Mouse (Mus musculus) ES-CJ7 (cell line): Measurements from ENCODE around the gene Stox2.
A peak's percentile ranks its signal among the peaks of the same experiment; 100 is the strongest.

Source experiments
- DNase-seq: peaks from one replicate; pipeline ENCODE4 v3.0.0; 2011; ENCODE audit warnings: low read depth, low spot score

Stox2 gene

DNA sequence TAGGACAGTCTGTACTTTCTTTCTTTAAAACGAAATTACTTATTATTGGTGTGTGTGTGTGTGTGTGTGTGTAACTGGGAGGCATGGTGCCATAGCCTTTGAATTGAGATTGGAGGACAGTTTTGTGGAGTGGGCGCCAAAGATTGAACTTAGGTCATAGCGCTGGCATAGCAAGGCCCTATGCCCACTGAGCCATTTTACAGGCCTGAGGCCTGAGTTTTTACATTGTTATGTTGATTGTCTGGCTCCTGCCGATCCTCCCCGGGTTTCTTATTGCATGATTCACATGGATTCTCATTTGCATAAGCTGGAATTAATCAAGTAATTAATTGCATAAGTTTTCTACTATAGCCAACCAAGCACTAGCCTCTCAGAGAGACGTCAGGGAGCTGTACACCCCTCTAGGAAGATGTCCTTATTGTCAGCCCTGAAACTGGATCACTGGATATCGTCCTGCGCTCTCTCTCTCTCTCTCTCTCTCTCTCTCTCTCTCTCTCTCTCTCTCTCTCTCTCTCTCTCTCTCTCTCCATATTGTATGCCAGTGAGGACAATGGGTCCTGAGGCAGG is 90.7 kb downstream of the Stox2 start:
- DNase-seq, result no peak

- DNase-seq, result no peak
Measured at GRCm38 (mm10) chr8:47354523-47355168, 91.5 kb downstream of the Stox2 start.

- no peak for DNase-seq
Measured at GRCm38 (mm10) chr8:47351914-47352701, 94.1 kb downstream of the Stox2 start.

- no peak for DNase-seq
Measured at GRCm38 (mm10) chr8:47349082-47349481, 97.1 kb downstream of the Stox2 start.

DNA sequence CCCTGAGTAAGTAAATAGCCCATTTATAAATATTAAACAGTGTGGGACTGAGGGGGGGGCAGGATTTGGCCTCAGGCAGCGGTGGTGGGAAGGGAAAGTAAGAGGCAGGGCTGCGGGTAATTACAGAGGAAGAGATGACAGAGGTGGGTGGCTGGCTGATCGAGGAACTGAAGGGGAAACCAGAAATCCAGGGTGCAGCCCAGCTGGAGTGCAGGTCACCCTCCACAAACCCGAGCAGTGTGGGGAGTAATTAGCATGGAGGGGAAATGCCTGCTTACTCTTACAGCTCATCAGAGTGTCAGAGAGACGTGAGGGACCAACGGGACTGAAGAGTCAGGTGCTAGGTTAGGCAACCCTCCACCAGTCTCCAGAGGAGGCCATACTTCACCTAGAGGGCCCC is 98.4 kb downstream of the Stox2 start:
- no peak for DNase-seq

DNA sequence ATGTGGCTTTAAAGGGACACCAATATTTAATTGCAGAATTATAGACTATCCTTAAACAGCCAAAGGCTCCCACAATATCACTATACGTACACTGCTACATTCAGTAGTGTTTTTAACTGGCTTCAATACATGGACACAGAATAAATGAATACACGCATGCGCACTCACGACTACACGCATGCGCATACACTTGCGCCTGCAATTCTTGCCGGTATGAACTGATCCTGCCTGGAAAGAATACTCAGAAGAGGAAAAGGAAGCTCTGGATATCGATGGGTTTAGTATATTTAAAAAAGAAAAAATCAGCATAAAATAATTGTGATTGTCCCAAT is 100.4 kb downstream of the Stox2 start:
- no peak for DNase-seq

DNA sequence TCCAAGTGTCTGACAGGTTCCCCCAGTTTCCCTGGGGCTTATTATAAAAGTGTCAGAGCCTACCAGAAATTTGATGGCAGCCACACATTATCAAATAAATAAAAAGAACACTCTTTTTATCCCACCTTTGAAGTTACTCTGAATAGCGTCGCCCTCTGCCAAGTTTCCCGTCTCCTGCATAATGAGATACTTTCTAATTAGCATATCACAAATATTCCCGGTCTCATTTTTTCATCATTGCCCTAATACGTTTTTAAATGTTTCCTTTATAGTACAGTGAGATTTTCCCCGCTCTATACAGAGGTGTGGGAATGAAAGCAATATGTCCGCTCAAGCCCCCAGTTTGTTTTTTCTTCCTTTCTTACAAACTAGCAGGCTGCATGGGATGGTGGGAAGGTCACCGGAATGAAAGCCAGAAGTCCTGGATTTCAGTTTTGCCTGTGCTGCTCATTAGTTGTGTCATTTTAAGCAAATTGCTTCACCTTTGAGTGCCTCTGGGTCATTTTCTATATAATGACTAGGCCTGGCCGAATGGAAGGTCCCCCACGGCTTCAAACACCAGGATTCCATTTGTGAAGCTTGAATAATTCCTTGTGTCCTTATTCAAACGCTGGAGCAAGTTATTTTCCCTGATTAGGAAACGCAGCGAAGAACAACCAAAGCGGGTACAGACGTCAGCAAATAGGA is 100.9 kb downstream of the Stox2 start:
- DNase-seq, result no peak

GRCm38 (mm10) chr8:47341474-47341873 is 104.7 kb downstream of the Stox2 start:
- no peak for DNase-seq

DNA sequence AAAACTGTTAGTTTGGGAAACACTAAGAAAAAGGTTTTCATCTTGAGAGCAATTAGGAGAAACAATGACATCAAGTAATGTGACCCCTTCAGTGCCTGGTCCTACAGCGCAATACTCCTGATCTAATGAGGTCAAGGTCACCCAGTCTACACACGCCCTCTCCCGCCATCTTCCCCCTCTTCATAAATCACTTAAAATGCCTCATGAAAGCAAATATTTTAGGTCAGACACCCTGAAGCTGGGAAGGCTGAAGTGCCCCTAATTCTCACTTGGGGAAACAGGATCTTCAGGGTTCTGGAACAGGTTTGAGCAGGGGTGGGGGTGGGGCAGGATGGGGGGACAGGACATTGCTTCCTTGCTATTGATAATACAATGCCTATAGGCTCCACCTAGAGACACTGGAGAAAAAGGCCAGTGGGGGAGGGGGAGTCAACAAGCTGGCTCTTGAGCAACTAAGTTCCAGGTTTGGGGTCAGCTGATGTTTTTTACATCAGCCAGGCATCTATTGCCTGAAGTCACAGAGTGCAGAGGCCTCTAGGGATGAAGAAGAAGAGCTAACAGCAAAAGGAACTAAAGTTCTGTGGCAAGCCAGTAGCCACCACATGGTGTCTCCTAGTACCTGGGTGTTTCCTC is 107.4 kb downstream of the Stox2 start:
- peak; percentile 93 for DNase-seq

DNA sequence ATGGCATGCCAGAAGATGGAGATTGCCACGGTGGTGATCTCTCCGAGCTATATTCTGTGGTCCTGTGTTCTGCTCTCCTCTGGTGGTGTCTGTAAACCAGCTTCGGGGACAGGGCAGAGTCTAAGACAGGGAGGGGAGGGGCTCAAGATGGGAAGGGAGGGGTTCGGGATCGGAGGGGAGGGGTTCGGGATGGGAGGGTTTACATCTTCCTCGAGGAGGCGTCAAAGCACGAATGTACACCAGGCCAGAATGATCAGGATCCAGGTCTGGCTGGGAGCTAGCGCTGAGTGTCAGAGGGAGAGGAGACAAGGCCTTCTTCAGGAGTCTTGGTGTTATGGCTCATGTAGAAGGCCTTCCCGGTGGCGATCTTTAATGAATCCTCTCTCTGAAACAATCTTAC is 109.7 kb downstream of the Stox2 start:
- DNase-seq, result peak; percentile 93

- peak; percentile 97 for DNase-seq
Measured at GRCm38 (mm10) chr8:47335940-47336339, 110.2 kb downstream of the Stox2 start.

- DNase-seq, result peak; percentile 97
Measured at GRCm38 (mm10) chr8:47334223-47334757, 111.9 kb downstream of the Stox2 start.

DNA sequence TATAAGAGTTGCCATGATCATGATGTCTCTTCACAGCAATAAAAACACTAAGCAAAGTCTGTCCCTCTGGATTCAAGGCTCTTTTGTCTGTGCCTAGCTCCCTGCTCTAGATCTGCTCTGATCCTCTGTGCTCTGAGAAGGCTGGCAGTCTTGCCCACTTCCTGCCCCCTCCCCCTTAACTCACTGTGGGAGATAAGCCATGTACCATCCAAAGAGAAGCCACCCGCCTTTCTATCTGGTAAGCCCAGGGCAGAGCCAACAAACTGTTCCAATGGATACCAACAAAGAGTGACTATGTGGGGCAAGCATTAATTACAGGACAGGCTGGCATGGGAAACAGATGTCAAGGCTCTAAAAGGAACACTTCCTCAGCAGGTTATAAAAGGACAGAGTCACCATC is 113.2 kb downstream of the Stox2 start:
- no peak for DNase-seq

DNA sequence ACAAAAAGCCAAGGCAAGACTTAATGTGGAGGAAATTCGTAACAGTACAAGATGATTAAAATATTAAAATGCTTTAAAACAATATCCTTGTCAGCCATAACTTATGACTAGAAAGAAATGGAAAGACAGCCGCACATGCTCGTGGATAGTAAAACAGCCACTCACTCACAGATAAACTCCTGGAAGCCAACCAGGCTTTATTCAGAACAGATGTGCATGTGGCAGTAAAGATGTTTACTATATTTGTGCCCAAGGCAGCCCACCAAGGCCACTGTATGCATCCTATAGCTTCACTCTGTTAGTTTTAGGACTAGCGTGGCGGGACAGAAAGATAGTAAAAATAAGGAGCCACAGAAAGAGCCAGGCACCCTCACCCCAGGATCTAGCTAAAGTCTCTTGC is 115.2 kb downstream of the Stox2 start:
- no peak for DNase-seq

DNA sequence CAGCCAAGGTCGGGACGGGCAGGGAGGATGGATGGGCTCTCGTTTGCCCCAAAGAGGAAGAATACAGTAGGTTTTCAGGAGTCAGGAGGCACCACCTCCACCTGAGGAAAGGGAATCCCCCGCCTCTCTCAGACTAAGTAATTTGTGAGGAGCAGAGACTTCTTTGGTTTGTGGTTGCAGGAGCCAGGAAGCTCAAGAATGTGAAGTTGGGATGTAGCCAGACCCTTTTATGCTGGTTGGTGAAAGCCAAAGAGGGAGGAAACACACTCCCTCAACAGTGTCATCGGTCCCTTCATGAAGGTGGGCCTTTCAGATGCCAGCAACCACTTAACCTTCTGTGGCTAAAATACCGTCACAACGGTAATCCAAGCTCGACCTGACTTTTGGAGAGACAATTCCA is 119.8 kb downstream of the Stox2 start:
- DNase-seq, result no peak

- DNase-seq, result peak; percentile 90
Measured at GRCm38 (mm10) chr8:47324117-47324820, 121.9 kb downstream of the Stox2 start.

DNA sequence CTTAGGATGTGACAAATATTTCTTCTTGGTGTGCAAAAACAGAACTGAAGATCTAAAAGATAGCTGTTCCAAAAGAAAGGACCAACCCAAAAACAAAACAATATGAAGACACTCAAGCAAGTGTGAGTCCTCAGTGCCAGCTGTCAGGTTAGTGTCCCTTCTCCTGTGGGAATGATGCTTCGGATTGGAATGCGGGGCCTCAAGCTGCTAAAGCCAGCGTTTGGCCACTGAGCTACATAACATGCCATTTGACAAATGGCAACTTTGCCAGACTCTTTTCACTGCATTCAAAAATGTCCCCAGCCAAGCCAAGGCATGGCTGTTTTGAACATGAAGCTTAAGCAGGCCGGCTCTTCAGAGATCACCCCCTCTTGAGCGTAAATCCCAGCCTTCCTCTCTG is 124.9 kb downstream of the Stox2 start:
- DNase-seq, result no peak

DNA sequence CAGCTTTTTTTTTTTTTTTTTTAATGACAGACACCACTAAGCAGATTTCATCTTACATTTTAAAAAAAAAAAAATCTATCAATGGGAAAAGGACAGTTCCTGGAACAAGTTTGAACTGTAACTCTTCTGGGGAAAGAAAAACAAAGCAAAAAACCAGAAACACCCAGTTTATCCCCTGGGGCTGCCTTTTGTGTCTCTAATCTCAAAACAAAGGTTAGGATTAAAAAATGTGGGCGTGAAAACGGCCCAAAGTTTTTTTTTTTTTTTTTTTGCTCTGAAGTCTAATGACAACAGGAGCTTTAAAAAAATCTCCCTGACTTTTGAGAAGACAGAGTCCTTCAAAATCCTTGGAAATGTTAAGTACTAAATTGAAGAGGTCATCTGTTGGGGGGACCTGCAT is 125.5 kb downstream of the Stox2 start:
- DNase-seq, result peak; percentile 65

DNA sequence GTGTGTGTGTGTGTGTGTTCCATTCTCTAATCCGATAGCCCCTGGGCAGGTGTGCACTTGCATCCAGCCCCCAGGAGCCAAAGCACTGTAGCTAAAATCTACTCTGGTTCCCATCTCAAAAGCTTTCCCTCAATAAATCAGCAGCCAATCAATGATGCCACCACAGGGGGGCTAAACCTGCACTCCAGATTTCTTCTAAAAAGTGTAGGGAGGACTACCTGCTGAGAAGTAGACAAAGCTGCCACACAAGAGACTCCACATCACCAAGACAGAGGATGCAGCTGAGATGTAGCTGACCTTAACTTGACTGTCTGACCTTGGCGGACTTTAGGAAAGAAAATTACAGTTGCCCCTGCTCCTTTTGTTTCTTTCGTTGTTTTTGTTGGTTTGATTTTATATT is 127.7 kb downstream of the Stox2 start:
- DNase-seq, result peak; percentile 92

DNA sequence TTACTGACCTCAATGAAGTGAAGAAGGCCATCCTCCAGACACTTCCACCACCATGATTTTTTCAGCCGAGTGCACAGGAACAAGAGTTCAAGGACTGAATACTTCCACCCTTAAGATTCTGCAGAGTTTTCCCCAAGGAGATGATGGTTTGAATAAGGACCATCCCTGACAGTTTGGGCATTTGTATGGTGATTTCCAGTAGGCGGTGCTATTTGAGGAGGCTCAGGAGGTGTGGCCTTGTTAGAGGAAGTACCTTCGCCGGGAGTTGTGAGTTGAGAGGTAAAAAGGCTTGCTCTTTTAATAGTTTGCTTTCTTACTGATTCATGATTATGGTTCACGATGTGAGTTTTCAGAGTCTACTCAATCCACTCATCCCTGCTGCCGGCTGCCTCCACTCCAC is 138.0 kb downstream of the Stox2 start:
- peak; percentile 64 for DNase-seq

DNA sequence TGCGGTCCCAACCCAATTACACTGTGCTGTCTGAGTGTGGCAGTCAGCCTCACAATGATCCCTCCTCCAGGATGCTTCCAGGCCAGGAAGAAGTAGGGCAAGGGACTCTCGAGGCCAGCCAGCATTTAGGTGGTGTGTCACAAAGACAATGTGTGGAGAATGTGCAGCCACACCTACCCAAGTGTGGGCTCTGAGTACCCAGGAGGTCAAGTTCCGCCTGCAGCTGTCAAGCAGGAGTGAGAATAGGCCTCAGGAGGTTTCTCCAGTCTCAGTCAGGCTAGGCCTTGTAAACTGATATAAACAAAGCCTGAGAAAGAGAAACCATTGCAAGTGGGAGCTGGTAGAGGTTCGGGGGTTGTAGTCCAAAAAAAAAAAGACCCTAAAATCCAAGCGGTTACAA is 139.8 kb downstream of the Stox2 start:
- DNase-seq, result no peak
